Mouse (Mus musculus) spleen, postnatal 14 days (tissue): ENCODE measurements around the gene Map1s.

Experiments used
- DNase-seq, 2 experiments: peaks; one replicate each; pipeline ENCODE4 v3.0.0; 2021 to 2022; ENCODE audit warnings: low spot score in 2 of 2

Gene Map1s

GRCm38 (mm10) chr8:70898661-70899198 lies 7.0 kb upstream of the Map1s start:
- no peak for DNase-seq

GRCm38 (mm10) chr8:70899226-70899625 lies 6.5 kb upstream of the Map1s start:
- DNase-seq: no peak

- DNase-seq: no peak
Measured at GRCm38 (mm10) chr8:70900872-70901387, 4.8 kb upstream of the Map1s start.

GRCm38 (mm10) chr8:70902211-70902610 lies 3.5 kb upstream of the Map1s start:
- DNase-seq: no peak

- DNase-seq: no peak
Measured at GRCm38 (mm10) chr8:70903112-70903511, 2.6 kb upstream of the Map1s start.

GRCm38 (mm10) chr8:70903582-70903981 lies 2.1 kb upstream of the Map1s start:
- no peak for DNase-seq

GRCm38 (mm10) chr8:70904532-70904931 lies 1.2 kb upstream of the Map1s start:
- no peak for DNase-seq

GRCm38 (mm10) chr8:70905463-70905830 lies 285 bp upstream of the Map1s start:
- DNase-seq: no peak

GRCm38 (mm10) chr8:70907518-70907917 lies 1.8 kb downstream of the Map1s start:
- DNase-seq: no peak

GRCm38 (mm10) chr8:70911596-70911995 lies 5.9 kb downstream of the Map1s start:
- no peak for DNase-seq

- DNase-seq: no peak
Measured at GRCm38 (mm10) chr8:70912955-70913354, 7.2 kb downstream of the Map1s start.

- no peak for DNase-seq
Measured at GRCm38 (mm10) chr8:70913523-70913922, 7.8 kb downstream of the Map1s start.

GRCm38 (mm10) chr8:70914704-70915103 lies 9.0 kb downstream of the Map1s start:
- DNase-seq: no peak

- DNase-seq: no peak
Measured at GRCm38 (mm10) chr8:70920049-70920922, 14.6 kb downstream of the Map1s start.

- no peak for DNase-seq
Measured at GRCm38 (mm10) chr8:70924151-70924550, 18.4 kb downstream of the Map1s start.

- DNase-seq: no peak
Measured at GRCm38 (mm10) chr8:70925754-70926153, 20.0 kb downstream of the Map1s start.

- DNase-seq: no peak
Measured at GRCm38 (mm10) chr8:70926396-70926795, 20.7 kb downstream of the Map1s start.

- no peak for DNase-seq
Measured at GRCm38 (mm10) chr8:70928096-70928495, 22.4 kb downstream of the Map1s start.

GRCm38 (mm10) chr8:70928778-70929322 lies 23.1 kb downstream of the Map1s start:
- no peak for DNase-seq

- DNase-seq: no peak
Measured at GRCm38 (mm10) chr8:70931731-70932130, 26.0 kb downstream of the Map1s start.

- no peak for DNase-seq
Measured at GRCm38 (mm10) chr8:70933036-70933435, 27.3 kb downstream of the Map1s start.

- DNase-seq: no peak
Measured at GRCm38 (mm10) chr8:70934786-70935185, 29.1 kb downstream of the Map1s start.

- DNase-seq: no peak
Measured at GRCm38 (mm10) chr8:70937200-70937599, 31.5 kb downstream of the Map1s start.
